Mouse (Mus musculus) testis, postnatal 14 days (tissue): ENCODE data around the gene Pidd1.

Source experiments
- DNase-seq: peaks from one replicate; pipeline ENCODE4 v3.0.0; 2021; ENCODE audit warnings: low spot score

Pidd1 gene

GRCm38 (mm10) chr7:141472226-141472625, 28.4 kb upstream of the Pidd1 start:
- no peak for DNase-seq

DNA sequence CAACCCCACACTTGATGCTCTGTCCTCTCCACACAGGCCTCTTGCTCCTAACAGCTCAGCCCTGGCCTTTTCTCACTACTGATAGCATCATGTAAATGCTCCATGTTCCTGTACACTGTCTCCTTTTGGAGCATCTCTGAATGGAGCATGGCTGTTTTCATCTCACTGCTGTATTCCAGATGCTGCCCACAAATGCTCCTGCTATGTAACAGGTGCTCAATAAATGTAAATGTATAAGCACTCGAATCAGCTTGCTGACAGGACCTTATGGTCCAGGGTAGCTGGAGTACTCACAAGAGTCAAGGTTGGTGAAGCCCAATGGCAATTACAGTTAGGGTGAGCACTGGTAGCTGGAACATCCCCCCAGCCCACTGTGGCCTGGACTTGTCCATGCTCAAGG, 27.4 kb upstream of the Pidd1 start:
- no peak for DNase-seq

DNA sequence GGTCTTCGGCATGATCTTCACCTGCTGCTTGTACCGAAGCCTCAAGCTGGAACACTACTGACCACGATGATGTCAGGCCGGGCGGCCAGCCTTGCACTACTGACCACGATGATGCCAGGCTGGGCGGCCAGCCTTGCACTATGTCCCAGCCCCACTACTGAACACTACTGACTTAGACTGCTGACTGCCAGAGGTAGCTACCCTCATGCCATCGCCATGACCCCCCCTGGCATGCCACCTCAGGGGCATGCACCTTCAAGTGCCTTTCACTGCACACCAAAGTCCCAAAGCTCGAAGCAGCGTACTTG, 26.8 kb upstream of the Pidd1 start:
- DNase-seq: no peak

DNA sequence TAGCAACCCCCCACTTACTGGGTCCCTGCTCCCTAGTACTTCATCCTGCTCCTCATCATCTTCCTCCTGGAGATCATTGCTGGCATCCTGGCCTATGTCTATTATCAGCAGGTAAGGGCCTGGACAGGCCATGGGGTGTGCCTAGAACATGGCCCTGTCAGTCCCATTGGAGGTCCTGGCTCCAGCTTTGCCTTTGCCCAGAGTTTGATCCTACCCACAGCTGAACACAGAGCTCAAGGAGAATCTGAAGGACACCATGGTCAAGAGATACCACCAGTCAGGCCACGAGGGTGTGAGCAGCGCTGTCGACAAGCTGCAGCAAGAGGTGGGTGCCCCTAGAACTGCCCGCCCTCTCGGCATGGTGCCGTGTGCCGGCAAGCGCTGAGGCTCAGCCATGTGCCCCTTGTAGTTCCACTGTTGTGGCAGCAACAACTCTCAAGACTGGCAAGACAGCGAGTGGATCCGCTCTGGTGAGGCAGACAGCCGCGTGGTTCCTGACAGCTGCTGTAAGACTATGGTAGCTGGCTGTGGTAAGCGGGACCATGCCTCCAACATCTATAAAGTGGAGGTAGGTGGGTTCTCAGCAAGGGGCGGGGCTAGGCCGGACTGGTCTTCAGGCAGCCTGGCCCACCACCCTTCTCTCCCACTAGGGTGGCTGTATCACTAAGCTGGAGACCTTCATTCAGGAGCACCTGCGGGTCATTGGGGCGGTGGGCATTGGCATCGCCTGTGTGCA, 26.2 kb upstream of the Pidd1 start:
- DNase-seq: no peak

DNA sequence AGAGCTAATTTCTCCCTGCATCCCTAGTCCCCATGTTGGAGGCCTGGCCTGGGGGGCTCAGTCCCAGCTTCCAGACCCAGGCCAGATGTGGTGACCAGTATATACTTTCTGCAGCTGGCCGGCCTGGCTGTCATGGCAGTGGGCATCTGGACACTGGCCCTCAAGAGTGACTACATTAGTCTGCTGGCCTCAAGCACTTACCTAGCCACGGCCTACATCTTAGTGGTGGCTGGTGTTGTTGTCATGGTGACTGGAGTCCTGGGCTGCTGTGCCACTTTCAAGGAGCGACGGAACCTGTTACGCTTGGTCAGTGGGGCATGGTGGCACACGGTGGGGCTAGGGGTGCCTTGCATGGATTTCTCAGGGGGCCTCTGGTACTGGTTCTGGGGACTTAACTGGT, 25.5 kb upstream of the Pidd1 start:
- DNase-seq: no peak

GRCm38 (mm10) chr7:141468522-141469211, 24.8 kb upstream of the Pidd1 start:
- DNase-seq: no peak

DNA sequence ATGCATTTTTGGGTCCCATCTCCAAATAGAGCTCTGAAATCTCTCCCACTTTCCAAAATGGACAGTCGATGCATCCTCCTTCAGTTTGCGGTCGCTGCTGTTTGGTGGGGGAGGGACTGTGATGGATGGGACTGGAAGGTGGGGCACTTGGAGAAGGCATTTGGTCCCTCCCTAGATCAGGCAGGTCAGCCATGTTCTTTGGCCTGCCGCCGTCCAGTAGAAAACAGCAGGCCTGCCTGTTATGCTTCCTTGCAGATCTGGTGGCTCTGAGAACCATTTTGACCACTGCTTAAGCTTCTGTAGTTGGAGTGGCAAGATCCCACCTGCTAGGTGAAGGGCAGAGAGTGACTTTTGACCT, 24.3 kb upstream of the Pidd1 start:
- peak; percentile 48 for DNase-seq

GRCm38 (mm10) chr7:141467230-141468030, 23.6 kb upstream of the Pidd1 start, which contains the start of gene Cd151:
TSS of gene Cd151 (plus strand) at chr7:141467392.
- DNase-seq: peak; percentile 85

DNA sequence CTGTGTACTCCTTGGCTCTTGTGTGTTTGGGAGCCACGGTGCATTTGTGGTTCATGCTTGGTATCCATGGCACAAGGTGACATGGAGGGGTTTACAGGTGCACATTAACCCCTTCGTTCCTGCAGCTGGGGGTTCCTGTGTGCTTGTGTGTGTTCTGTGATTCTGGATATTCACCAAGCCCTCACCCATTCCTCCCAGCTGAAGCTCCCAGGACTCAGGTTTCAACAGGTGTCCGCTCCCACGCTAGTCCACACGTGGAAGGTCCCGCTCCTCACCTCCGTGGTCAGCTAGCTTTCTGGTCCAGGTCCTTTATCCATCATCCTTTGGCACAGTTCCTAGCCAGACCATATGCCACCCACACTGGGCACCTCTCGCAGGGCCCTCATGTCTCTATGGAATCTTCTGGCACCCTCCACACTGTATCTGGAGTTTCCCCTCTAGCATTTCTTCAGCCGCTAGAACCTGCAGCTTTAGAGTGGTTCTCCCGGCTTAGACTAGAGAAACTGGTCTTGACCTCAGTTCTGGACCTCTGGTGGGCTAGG, 22.9 kb upstream of the Pidd1 start:
- DNase-seq: no peak

DNA sequence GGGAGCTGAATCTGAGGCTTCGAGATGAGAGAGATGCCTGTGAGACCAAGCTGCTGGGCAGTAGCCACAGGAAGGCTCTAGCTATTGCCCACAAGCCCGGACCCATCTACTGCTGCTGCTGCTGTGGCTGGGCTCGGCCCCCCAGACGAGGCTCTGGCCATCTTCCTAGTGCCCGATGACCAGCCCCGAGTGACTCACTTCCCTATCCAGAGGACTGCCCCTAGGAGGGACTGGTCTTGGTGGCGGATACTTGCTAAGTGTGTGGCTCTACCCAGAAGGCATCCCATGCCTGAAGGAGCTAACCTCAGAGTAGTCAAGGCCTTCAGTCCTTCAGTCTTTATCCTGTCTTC, 22.2 kb upstream of the Pidd1 start:
- DNase-seq: no peak

DNA sequence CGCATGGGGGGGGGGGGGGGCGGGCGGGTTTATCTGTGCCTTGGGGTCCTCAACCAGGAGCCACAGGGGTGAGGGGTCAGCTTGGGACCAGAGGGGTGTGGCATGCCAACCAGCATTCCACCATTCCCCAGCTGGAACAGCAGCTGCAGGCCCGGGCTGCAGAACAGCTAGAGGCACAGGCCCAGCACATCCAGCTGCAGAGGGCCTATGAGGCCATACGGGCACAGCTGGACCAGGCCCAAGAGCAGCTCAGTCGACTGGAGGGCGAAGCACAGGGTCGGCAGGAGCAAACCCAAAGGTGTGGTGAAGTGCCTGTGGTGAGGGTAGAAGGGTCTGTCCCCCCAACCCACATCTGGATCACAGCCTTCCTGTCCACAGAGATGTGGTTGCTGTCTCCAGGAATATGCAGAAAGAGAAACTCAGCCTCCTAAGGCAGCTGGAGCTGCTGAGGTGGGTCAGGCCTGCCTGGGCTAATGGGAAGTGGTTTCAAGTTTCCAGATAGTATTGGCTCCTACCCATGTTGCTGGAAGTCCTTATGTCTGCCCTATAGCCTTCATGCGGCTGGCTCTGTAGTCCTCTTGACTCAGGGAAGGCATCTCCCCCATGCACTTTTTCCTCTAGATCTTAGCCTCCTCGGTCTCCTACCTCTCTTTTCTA, 21.7 kb upstream of the Pidd1 start:
- peak; percentile 30 for DNase-seq

DNA sequence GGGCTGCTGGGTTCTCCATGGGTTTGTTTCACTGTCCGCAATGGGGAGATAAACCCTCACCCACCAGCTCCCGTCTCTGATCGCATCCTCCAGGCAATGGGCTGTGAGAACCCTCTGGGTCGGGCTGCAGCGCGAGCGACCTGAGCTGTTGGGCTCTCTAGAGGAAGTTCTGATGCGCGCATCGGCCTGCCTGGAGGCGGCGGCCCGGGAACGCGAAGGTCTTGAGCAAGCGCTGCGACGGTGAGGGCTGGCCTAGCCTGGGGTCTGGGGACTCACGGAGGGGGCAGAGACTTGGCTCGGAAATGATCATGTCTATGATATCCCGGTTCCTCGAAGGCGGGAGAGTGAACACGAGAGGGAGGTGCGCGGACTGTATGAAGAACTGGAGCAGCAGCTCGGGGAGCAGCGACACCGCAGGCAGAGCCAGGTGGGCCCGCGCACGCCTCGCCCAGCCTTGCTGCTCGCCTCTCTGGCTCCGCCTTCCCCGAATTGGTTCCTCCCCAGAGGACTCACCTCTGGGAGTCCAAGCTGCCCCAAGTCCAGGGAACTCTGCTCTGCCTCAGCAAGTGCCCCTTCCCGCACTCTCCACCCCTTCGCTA, 20.9 kb upstream of the Pidd1 start:
- peak; percentile 66 for DNase-seq

DNA sequence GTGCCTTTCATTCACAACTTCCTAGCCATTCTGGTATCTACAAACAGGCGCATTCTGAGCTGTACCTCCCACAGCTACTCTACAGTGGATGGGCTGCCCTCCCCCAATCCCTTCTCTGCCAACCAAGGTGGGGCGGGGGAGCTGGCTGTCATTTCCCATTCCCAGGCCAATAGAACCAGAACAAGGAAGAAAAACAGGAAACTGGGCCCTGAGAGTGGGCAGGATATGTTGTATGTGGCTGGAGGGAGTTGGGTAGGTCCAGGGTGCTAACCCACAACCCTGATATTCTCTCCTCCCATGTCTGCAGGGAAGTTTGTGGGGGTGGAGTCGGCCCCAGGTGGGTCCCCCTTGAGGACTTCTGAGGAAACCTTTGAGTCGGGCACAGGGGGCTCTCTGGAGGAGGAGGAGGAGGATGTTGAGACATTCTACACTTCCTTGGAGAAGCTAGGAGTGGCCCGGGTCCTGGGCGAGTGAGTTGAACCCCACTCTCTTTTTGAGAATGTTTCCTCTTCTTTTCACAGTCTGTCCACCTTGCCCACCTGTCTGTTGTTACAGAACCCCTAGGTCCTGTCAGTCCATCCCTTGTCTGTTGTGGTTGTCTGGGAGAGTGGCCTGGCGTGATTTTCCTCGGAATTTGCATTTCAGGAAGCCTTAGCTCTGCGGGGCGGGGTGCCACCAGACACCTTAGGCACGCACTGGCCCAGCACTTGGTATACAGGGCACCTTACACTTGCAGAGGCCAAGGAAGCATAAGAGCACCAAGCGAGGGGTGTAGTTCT, 20.2 kb upstream of the Pidd1 start:
- DNase-seq: peak; percentile 7

DNA sequence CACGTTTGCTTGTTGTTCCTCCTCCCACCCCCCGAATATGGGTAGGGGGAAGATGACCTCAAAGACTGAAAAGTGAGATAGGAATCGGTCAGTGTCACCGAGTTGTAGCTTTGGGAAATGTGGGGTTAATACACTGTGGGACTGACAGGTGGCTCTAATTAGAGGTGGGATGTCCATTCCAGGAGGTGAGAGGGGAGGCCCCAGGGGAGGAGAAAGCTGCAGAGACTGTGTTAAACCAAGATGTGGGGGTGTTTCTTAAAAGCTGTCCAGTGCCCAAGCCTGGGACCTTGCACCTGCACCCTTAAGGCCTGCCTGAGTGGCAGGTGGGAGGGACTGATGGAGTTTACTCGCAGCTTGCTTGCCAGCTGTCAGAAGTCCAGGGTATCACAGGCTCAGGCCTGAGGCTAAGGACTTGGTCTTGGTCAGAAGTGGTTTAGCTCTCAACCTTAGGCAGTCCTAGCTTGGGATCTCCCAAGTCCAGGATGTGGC, 18.6 kb upstream of the Pidd1 start:
- DNase-seq: no peak

DNA sequence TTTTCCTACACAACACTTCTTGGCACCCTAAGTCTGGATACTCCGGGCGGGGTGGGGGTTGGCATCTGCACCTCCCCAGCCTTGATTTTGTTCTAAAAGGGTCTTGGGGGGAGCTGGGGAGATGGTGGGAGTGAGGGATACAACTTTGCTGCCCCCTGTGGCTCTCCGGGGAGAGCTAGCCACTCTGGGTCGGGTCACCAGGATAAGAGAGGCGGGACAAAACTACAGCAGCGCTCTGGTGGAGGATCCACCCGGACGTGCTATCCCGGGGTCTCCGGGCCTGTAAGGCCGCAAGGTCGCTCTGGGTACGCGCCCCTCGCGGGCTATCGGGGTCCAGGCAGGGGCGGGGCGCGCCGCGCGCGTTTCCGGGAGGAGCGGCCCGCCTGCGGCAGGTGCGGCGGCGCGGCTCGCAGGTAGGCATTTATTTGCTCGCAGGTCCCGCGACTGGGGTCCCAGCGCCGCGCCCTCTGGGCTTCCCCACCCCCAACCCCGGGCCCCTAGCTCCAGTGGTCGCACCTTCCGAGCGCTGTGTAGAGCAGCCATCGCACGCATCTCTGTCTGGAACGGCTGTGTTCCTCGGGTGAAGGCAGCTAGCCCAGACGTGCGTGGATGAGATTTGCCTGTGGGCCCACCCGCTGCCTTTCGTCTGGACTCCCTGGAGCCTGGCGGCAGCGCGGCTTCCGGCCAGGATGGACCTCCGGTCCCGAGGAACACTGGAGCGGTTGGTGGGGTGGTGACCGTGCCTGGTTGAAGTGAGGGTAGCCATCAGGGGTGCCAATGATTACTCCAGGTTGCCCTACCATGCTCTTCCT, 17.9 kb upstream of the Pidd1 start:
- no peak for DNase-seq

DNA sequence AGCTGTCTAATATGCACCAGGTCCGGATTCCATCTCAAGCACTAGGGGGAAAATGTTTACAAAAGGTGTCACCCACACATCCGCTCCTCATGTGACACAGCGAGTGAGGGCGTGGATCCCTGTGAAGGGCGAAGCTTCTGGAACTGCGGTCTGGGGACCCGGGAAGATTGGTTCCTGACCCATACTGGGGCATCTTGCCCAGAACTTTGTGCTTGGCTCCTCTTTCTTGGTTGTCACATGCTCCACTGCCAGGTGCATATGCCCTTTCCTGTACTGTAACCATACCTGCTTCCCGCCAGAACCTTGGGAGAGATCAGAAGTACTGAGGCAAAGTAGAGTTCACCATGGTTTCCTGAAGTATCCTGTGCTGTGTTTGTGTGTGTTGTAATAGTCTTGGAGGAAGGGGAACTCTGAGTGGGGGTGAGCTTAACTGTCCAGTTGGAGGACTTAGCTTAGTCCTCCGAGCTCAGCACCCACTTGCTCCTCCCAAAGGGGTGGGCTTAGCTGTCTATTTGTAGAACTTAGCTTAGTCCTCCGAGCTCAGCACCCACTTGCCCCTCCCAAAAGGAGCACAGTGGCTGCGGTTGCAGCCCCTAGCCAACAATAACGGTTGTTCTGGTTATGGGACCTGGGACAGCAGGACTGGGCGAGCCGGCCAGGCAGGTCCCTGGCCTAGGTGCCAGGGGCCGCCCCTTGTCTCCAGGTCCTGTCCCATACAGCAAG, 16.7 kb upstream of the Pidd1 start, which contains the start of gene Cracr2b:
Cracr2b (plus strand) TSS at position 704 of the 723 bp plus-strand sequence.
- DNase-seq: no peak

DNA sequence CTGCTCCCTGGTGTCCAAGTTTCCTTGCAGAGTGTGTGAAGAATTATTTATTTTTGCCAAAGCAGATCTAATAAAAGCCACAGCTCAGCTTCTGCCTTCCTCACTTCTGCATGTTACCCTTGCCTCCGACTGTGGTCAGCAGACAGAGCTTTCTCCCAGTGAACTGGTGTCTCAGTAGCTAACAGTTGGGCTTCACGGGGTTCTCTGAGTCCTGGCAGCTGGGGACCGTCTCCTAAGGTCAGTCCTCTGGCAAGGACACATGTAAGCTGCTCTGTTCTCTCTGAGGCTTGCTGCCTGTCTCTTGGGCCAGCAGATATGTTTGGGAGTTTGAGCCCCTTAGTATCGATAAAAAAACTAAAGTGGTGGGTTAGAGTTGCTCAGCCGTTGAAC, 16.2 kb upstream of the Pidd1 start:
- no peak for DNase-seq

DNA sequence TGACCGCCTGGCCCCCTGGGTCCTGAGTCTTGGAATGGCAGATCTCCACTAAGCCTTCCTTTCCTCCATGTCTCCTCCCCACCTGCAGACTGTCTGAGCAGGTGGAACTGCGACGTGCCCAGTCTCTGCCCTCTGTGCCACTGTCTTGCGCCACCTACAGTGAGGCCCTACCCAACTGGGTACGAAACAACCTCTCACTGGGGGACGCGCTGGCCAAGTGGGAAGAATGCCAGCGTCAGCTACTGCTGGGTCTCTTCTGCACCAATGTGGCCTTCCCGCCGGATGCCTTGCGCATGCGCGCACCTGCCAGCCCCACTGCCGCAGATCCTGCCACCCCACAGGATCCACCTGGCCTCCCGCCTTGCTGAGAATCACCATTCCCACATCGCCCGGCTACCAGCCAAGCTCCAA, 15.5 kb upstream of the Pidd1 start:
- no peak for DNase-seq

DNA sequence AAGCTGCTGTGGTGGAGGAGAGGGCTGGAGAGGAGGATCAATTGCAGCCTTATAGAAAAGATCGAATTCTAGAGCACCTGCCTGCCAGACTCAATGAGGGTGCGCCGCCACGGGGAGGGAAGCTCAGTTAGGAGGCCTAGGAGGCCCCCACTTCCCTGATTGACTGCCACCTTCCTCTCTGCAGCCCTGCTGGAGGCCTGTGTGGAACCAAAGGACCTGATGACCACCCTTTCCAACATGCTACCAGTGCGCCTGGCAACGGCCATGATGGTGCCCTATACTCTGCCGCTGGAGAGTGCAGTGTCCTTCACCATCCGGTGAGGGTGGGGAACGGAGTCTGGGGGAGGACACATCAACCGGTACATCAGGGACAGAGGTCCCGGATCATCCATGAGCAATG, 14.8 kb upstream of the Pidd1 start:
- DNase-seq: no peak
